ENCODE assay signal across 9 mouse cellular contexts in the genomic region with DNA sequence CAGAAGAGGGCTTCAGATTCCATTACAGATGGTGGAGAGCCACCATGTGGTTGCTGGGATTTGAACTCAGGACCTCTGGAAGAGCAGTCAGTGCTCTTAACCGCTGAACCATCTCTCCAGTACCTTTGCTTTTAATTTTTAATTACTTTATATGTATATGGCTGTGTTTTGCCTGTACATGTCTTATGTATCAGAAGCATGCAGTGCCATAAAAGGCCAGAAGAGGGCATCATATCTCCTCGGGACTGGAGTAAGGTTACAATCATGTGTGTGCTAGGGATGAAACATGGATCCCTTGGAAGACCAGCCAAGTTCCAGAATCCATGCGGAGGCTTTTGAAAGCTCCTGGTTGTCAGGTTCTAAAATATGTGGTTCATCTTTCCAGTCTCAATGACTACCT. TPM values are rescaled to one million over a fixed set of nuclear protein-coding genes. Genes with fewer than 3 reads are reported as not detected.
A peak's percentile ranks its signal among the peaks of the same experiment; 100 is the strongest.
DNase-seq lines count a peak whose midpoint lies in the region; ATAC-seq and TF ChIP-seq lines count a peak whose summit lies in the region.
"Had no signal": no experiment of that assay in that cellular context is flagged by ENCODE, and none has a peak within 500 bp of the region (broad histone marks: within the 10 kb centered on the region; RNA-seq: fewer than 3 reads in every experiment).

No protein-coding gene starts in this region.

- H3K27ac ChIP-seq in left cerebral cortex, adult 2 months = no peak overlapping the region
- H3K27ac ChIP-seq in lung, postnatal 0 days (ENCODE audit: low read length) = no peak overlapping the region
- H3K27ac ChIP-seq: neural tube, embryonic 12.5 days had no signal

- H3K4me2 ChIP-seq in lung, postnatal 0 days (replicated peaks; ENCODE audit: low read depth, low read length) = no peak overlapping the region
- H3K4me2 ChIP-seq: neural tube, embryonic 12.5 days had no signal

- H3K9me3 ChIP-seq in lung, postnatal 0 days (ENCODE audit: low read length) = no peaks in the 10 kb centered on the region
- H3K9me3 ChIP-seq: neural tube, embryonic 12.5 days had no signal

- WGBS in lung, postnatal 0 days = 53% methylated on average over 3 of the region's 3 CpGs

- H3K27me3 ChIP-seq in lung, postnatal 0 days (replicated peaks; ENCODE audit: insufficient read depth, low read length) = no peaks in the 10 kb centered on the region
- H3K27me3 ChIP-seq: neural tube, embryonic 12.5 days had no signal

- TF ChIP-seq EP300 in lung, postnatal 0 days (IDR thresholded peaks at IDR 0.05) = no peak

- H3K4me3 ChIP-seq in left cerebral cortex, adult 2 months = no peak overlapping the region
- no peak overlapping the region for H3K4me3 ChIP-seq in lung, postnatal 0 days (ENCODE audit: low read depth, low read length)
- H3K4me3 ChIP-seq: neural tube, embryonic 12.5 days had no signal

- H3K9ac ChIP-seq in lung, postnatal 0 days (replicated peaks; ENCODE audit: low read depth) = no peak overlapping the region
- H3K9ac ChIP-seq: neural tube, embryonic 12.5 days had no signal

- no peaks in the 10 kb centered on the region for H3K4me1 ChIP-seq in lung, postnatal 0 days (ENCODE audit: insufficient read depth, low read depth, low read length)
- H3K4me1 ChIP-seq: neural tube, embryonic 12.5 days had no signal

- intact Hi-C loops in left cerebral cortex, adult 2 months (cut with DNase I) = no loop called here

- DNase-seq in cerebellum, adult 11 months = peak; percentile 16
- peak in 1 of 2 experiments; percentile 15 for DNase-seq in left cerebral cortex, adult 2 months (ENCODE audit: extremely low spot score in 1 of 2, low spot score in 2 of 2)
- DNase-seq in left cerebral cortex, adult 11 months (ENCODE audit: low spot score) = no peak
- peak; percentile 64 for DNase-seq in adrenal gland, postnatal 10 days
- peak; percentile 67 for DNase-seq in lung, postnatal 0 days (ENCODE audit: low spot score)
- peak; percentile 67 for DNase-seq in testis, postnatal 10 days (ENCODE audit: low spot score)

- no peak for ATAC-seq in cerebellum, adult (ENCODE audit: insufficient number of reproducible peaks, low FRiP score, low TSS enrichment)
- peak; percentile 83 for ATAC-seq in erythroblast, adult 5-6 weeks (replicated peaks; ENCODE audit: low FRiP score, poor library complexity, severe bottlenecking)
- ATAC-seq in lung, postnatal 0 days = no peak; the same call in 1 of the 2 replicates

- TF ChIP-seq CTCF in left cerebral cortex, adult 2 months (IDR thresholded peaks at IDR 0.05) = peak; percentile 51
- peak; percentile 77 for TF ChIP-seq CTCF in lung, postnatal 0 days (IDR thresholded peaks at IDR 0.05)

- H3K36me3 ChIP-seq in lung, postnatal 0 days (ENCODE audit: insufficient read depth, low read length) = no peaks in the 10 kb centered on the region
- H3K36me3 ChIP-seq: neural tube, embryonic 12.5 days had no signal

RNA-seq across cellular contexts. Expression of gene Appbp2, which starts 35.7 kb away (rescaled TPM):
- 10 to 100 TPM; 54.4 to 58.1 TPM for total RNA-seq in left cerebral cortex, adult 2 months (2021)
- total RNA-seq in adrenal gland, postnatal 10 days (2021) = 10 to 100 TPM; 40.5 to 41.1 TPM
- 9.8 and 11.0 TPM in 2 replicates for total RNA-seq in erythroblast, adult 5-6 weeks (2015; ENCODE audit: low replicate concordance)
- 5.7 and 6.6 TPM in 2 replicates for total RNA-seq in erythroblast, adult 5-6 weeks (2017; ENCODE audit: low replicate concordance)
- 25.9 and 27.4 TPM in 2 replicates for polyA plus RNA-seq in lung, postnatal 0 days (2015; fragmentation: Nextera tagmentation; extraction: Ambion mirVana)

RNA-seq across cellular contexts. Expression of gene Ppm1d, which starts 40.4 kb away (rescaled TPM):
- 10 to 100 TPM; 17.7 to 18.0 TPM for total RNA-seq in left cerebral cortex, adult 2 months (2021)
- total RNA-seq in adrenal gland, postnatal 10 days (2021) = 10 to 100 TPM; 14.9 to 17.6 TPM
- total RNA-seq in erythroblast, adult 5-6 weeks (2015; ENCODE audit: low replicate concordance) = 58.6 and 66.0 TPM in 2 replicates
- 51.8 and 65.5 TPM in 2 replicates for total RNA-seq in erythroblast, adult 5-6 weeks (2017; ENCODE audit: low replicate concordance)
- 12.6 and 13.3 TPM in 2 replicates for polyA plus RNA-seq in lung, postnatal 0 days (2015; fragmentation: Nextera tagmentation; extraction: Ambion mirVana)
